Mouse (Mus musculus) right cerebral cortex, adult 18-20 months (tissue): ENCODE measurements around the gene Cacng2.

ENCODE experiments used
- DNase-seq: peaks from one replicate; pipeline ENCODE4 v3.0.0; 2022; ENCODE audit warnings: mixed read lengths

Cacng2 gene

GRCm38 (mm10) chr15:78001400-78001799, 118.4 kb downstream of the Cacng2 start:
- no peak for DNase-seq

GRCm38 (mm10) chr15:77988541-77988940, 131.3 kb downstream of the Cacng2 start:
- DNase-seq: peak; percentile 46

- DNase-seq: no peak
These were observed 136.4 kb downstream of the Cacng2 start for GRCm38 (mm10) chr15:77983391-77983790.

DNA sequence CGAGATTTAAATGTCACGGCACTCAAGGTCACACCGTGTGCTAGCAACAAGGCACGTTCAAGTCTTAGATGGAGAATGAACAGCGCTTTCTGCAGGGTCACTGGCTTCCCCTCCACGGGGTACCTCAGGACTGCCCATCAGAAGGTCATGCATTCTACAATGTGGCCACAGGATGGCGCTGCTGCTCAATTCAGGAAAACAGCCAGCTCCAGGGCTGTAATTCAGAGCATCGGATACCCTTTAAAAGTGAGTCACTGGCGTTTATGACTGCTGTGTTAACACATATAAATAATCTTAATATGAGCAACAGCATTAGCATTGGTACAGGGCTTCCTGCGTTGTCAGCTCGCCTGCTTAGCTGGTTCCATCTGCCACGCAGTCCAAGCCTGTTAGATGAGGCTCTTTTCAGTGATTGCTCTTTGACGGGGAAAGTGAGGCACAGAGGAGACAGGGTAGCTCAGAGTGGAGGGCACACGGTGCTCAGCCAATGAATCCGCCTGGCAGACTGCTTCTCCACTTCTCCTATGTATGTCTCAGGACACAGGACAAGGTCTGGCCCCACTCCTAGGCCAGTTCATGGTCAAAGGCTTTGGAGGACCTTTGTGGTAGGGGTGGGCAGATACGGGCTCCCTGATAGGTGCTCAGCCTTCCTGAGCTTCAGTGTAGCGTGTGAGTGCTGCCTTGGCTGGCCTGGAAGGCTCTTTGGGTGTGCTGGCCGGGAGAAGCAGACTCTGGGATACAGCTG, 137.5 kb downstream of the Cacng2 start:
- peak; percentile 77 for DNase-seq

GRCm38 (mm10) chr15:77981181-77981680, 138.6 kb downstream of the Cacng2 start:
- no peak for DNase-seq

DNA sequence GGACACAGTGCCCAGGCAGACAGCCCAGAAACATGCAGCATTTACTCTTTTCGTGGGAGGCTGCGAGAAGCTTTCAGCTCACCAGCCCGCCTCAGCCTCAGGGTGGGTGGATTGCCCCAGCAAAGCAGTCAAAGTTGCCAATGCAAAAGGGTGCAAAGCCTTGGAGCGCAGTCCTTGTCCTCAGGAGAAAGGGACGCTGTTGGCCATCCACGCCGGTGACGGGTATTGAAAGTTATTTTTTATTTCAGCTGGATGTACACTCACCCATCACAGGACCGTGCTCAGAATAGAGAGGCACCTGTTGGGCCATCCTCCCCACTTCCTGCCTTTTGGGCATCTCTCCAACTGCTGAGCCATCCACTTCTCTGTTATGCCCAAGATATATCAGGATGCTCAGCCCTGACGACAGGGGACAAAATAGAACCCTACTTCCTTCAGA, 140.4 kb downstream of the Cacng2 start:
- peak; percentile 84 for DNase-seq

GRCm38 (mm10) chr15:77977663-77978062, 142.2 kb downstream of the Cacng2 start:
- no peak for DNase-seq

DNA sequence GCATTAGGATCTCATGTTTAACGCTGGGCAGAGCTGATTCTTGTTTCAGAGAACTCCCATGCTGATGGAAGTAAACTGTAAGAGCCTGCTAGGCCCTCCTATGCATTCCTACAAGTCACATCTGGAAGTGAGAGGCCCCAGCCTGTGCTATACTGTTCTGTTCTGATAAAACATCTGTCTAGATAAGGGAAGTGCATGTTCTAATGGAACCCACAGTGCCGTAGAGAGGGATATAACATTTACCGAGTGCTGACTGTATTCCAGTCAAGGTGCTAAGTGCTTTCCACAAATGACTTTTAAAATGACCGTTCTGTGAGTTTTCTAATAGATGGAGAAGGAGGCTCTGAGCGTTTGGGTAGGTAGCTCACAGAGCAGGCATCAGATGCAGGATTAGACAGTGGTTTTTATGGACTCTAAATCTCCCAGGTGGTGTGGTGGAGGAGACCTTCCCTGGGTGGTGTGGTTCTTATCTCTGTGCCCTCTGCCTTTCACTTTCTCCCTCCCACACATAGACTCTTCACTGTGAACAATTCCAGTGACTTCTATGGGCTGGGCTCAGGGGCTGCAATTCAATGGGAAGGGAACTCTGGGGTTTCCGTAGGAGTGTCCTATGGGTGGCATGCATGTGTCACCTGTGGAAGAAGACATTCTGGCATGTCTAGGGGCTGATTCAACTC, 145.5 kb downstream of the Cacng2 start:
- DNase-seq: no peak

DNA sequence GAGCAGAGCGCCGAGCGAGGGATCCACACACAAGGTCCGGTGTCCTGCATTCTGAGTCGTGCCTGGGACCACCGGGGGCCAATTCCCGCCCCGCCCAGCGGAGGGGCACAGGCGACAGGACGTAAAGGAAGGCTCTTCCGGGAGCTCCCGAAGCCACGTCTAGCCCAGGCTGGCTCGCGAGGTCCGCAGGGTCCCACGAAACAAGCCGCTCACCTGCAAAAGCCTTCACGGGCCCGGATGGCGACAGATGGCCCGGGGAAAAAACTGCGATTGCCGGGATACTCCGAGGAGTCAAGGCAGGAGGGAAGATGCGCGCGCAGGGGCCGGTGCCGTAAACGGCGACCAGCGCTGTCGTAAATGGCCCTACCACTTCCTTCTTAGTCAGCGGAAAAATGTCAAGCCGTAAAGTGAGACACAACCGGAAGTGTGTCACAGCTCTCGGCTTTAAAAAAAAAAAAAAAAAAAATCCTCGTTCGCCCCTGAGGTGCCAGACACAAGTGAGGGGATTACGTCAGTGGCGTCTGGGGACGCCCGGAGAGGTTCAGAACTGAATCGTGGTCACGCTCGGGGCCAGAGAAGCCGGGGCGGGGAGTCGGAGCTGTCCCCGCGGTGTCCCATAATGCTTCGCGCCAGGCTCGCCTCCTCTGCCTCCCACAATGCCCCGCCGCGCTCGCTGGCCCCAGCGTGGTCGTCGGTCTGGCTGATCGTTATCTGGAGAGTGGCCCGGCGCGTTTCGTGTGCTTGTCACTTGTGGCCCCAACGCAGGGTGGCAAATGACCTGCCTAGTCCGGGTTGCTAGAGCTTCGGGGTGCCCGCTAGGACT, 149.1 kb downstream of the Cacng2 start, which contains the start of gene Eif3d:
Eif3d (minus strand) TSS at position 344 of the 823 bp plus-strand sequence.
- DNase-seq: peak; percentile 97

DNA sequence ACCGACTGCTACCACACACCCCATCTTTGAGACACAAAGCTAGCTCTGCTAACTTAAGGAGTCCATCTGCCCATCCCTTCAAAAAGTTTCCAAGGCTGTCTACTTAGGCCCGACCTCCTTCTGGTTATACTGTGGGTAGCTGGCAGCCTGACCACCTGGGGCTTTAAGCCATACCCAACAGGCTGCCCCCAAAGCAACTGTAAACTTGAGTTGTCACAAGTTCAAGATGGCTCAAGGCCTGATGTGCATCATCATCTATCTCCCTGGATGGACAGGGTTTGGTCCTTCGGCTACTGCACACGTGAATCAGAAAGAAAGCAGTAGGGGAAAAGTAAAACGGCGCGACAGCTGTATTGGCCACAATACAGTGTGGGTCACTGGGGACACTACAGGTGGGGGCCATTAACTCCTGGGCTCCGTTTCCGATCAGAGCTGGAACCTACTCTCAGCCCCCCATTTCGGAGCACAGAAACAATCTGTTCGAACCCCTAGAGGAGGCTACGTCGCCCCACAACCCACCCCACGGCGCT, 149.8 kb downstream of the Cacng2 start:
- no peak for DNase-seq

- no peak for DNase-seq
These were observed 154.7 kb downstream of the Cacng2 start for GRCm38 (mm10) chr15:77965117-77965528.

DNA sequence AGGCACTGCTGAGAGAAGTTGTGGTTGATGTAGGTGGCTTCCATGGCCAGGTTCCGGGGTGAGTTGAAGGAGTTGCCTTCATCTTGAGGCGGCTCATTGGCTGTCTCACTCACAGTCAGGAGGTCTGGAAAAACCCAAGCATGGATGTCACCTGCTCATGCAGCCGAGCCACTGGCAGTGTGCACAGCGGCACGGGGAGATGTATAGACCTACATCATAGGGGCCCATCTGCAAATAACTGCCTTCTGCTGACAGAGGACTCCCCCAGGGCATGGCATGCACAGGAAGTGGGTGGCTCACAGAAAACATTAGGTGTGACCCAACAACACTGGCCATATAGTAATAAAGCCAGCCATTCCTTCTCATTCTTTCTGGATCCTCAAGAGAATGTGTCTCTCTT, 157.4 kb downstream of the Cacng2 start:
- DNase-seq: no peak

DNA sequence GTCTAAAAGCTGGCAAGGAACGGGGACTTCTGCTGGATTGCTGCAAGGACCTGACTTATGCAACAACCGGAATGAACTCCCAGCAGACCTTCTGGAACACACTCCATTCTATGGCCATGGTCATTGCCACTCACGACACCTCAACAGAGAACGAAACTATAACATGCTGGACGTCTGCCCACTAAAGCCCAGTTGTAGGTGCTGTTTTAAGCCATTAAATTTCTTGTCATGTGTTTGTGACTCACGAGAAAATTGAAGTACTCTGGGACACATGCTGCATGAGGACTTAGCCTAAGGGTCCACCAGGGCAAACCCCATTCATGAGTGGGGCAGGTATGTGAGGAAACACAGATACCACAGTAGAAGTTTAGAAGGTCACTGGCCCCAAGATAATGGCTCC, 159.1 kb downstream of the Cacng2 start:
- no peak for DNase-seq

GRCm38 (mm10) chr15:77958071-77958470, 161.8 kb downstream of the Cacng2 start:
- DNase-seq: no peak

GRCm38 (mm10) chr15:77957625-77958024, 162.2 kb downstream of the Cacng2 start:
- DNase-seq: no peak

DNA sequence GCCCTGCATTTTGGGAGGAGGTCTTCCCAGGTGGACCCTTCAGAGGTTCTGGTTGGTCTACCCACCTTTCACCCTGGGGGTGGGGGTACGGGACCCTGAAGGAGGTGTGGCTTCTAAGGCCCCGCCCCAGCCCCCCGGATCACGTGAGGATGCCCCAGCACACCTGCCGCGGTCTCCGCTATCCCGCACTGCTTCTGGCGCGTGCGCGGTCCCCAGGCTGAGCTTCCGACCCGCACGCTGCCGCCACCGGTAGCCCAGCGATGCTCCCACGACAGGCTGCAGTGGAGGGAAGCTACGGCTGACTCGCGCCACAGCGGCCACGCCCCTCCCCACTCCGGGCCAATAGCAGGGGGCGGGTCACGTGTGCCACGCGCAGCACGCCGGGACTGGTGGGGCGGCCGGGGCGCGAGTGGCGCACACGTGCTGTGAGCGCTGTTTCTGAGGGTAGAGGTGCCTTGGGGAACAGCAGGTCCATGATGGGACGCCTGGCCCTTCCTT, 163.4 kb downstream of the Cacng2 start, which contains the start of gene Foxred2:
Foxred2 (minus strand) TSS at position 319 of the 498 bp plus-strand sequence.
- peak; percentile 90 for DNase-seq

GRCm38 (mm10) chr15:77955440-77956403, 164.1 kb downstream of the Cacng2 start:
- DNase-seq: no peak

GRCm38 (mm10) chr15:77954362-77954761, 165.5 kb downstream of the Cacng2 start:
- DNase-seq: no peak

DNA sequence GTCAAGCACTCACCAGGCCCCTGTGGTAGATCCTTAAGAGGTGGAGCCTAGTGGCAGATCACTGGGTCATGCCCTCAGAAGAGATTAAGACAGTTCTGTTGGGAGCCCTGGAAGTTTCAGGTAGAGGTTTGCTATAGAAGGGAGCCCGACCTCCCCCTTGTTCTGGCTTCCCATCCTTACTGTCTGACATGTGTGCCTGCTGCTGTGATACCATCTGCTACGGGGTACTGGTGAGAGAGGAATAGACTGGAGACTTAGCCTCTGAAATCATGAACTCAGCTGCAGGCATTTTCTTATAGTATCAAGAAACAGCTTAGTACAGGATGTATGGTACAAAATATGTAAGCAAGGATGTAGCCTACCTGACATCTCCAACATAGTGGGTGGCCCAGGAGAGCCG, 166.9 kb downstream of the Cacng2 start:
- DNase-seq: no peak

GRCm38 (mm10) chr15:77949061-77949460, 170.8 kb downstream of the Cacng2 start:
- DNase-seq: no peak

GRCm38 (mm10) chr15:77945711-77946110, 174.1 kb downstream of the Cacng2 start:
- DNase-seq: no peak
